Mouse (Mus musculus) heart, adult 2 months (tissue): ENCODE results near the gene Tekt1. TPM values are rescaled to one million over a fixed set of nuclear protein-coding genes. Genes with fewer than 3 reads are reported as not detected.

Experiments used
- DNase-seq, 2 experiments: peaks; one replicate each; pipeline ENCODE4 v3.0.0; 2021
- H3K27ac ChIP-seq: fragments of 200-600 bp; 2 replicates; pipeline ENCODE4 v1.8.1; 2022
- H3K27me3 ChIP-seq: fragments of 200-500 bp; 2 replicates; pipeline ENCODE4 v1.6.1; 2012; ENCODE audit warnings: mild to moderate bottlenecking, low read length, inconsistent platforms, mixed read lengths; ENCODE audit not compliant: control insufficient read depth, insufficient read depth
- H3K36me3 ChIP-seq: fragments of 200-500 bp; 2 replicates; pipeline ENCODE4 v1.6.1; 2012; ENCODE audit warnings: low read length, inconsistent platforms; ENCODE audit not compliant: control insufficient read depth, insufficient read depth
- H3K4me1 ChIP-seq: fragments of 200-500 bp; 2 replicates; pipeline ENCODE4 v1.6.1; 2011; ENCODE audit warnings: low read length; ENCODE audit not compliant: control insufficient read depth, insufficient read depth
- H3K4me3 ChIP-seq: fragments of 200-600 bp; 2 replicates; pipeline ENCODE4 v1.8.1; 2022
- H3K79me2 ChIP-seq: fragments of 200-500 bp; replicated peaks from 2 replicates; pipeline ENCODE4 v1.6.1; 2012; ENCODE audit warnings: mild to moderate bottlenecking, inconsistent platforms, low read length, moderate library complexity, mixed read lengths; ENCODE audit not compliant: control insufficient read depth, insufficient read depth
- H3K9ac ChIP-seq: fragments of 200-500 bp; 2 replicates; pipeline ENCODE4 v1.6.1; 2012; ENCODE audit warnings: low read depth, mild to moderate bottlenecking, control low read depth, inconsistent platforms, low read length, mixed read lengths
- CTCF ChIP-seq: fragments of 200-600 bp; IDR thresholded peaks from 2 replicates; pipeline ENCODE4 v1.8.1; 2022; ENCODE audit warnings: antibody characterized with exemption, mild to moderate bottlenecking, moderate library complexity
- EP300 ChIP-seq: fragments of 200-500 bp; IDR thresholded peaks from 2 replicates; pipeline ENCODE4 v1.6.1; 2011; ENCODE audit warnings: low read depth, low read length, control low read depth; ENCODE audit not compliant: insufficient read depth
- POLR2A ChIP-seq: fragments of 200-500 bp; IDR thresholded peaks from 2 replicates; pipeline ENCODE4 v1.6.1; 2011; ENCODE audit warnings: mild to moderate bottlenecking, low read depth, low read length, control low read depth; ENCODE audit not compliant: insufficient read depth
- WGBS: fragments of 180-500 bp; shearing (Covaris S2); methylation state at CpG from one replicate; pipeline ENCODE4 v1.1.7; 2018; 5-methylcytosine and 5-hydroxymethylcytosine counted together
- intact Hi-C: fragments of 180-260 bp; cut with DNase I; formaldehyde crosslinking; loops from one replicate; pipeline ENCODE4 v1.15.1; 2025
- polyA plus RNA-seq: library from polyadenylated mRNA; depleted of rRNA; stranded (reverse); fragments of >200 nt; gene quantifications from 2 replicates; pipeline ENCODE4 v1.2.3, GENCODE M21; 2012
- total RNA-seq, 2 experiments: library from RNA; stranded (reverse); gene quantifications; 2 replicates each; pipeline ENCODE4 v1.2.3; 2021

Gene Tekt1
- total and polyA plus RNA-seq, 3 experiments = 0.49 TPM; not detected in 2

GRCm38 (mm10) chr11:72408451-72409170 is 46.4 kb upstream of the Tekt1 start:
- no peaks in the 10 kb centered on the region for H3K27me3 ChIP-seq
- H3K36me3 ChIP-seq = no peaks in the 10 kb centered on the region
- peak overlapping the region; percentile 9; the same call in 1 of the 2 replicates for H3K4me3 ChIP-seq
- H3K4me1 ChIP-seq = peaks cover 24% of the 10 kb centered on the region
- 60% methylated on average over 9 of the region's 9 CpGs for WGBS
- peak overlapping the region; percentile 49 for H3K27ac ChIP-seq
- peak overlapping the region; percentile 35 for H3K9ac ChIP-seq
- H3K79me2 ChIP-seq = no peaks in the 10 kb centered on the region; the same call in 1 of the 2 replicates
- intact Hi-C loops = no loop called here
- no peak for TF ChIP-seq POLR2A
- no peak for TF ChIP-seq EP300
- no peak for TF ChIP-seq CTCF
- no peak for DNase-seq

- intact Hi-C loops = no loop called here
- Histone ChIP-seq H3K4me1 (peaks cover 20% of the 10 kb centered on the region), H3K9ac (0 out of 2 replicates have a peak overlapping the region, but pooled peaks have one; percentile 1), H3K27ac (peak overlapping the region; percentile 49), H3K79me2 (no peaks in the 10 kb centered on the region; the same call in none of the 2 replicates), H3K27me3 (no peaks in the 10 kb centered on the region), H3K36me3 (no peaks in the 10 kb centered on the region), H3K4me3 (peak overlapping the region; percentile 11; the same call in 1 of the 2 replicates)
- peak; percentile 49 to 72 for DNase-seq
- TF ChIP-seq EP300 (peak; percentile 85), POLR2A (no peak)
- 14% methylated on average over 7 of the region's 7 CpGs for WGBS
Observed at GRCm38 (mm10) chr11:72407574-72407973, 45.3 kb upstream of the Tekt1 start.

GRCm38 (mm10) chr11:72407081-72407480 is 44.8 kb upstream of the Tekt1 start:
- Histone ChIP-seq H3K4me3 (no peak overlapping the region; the same call in 1 of the 2 replicates), H3K4me1 (peaks cover 20% of the 10 kb centered on the region)
- TF ChIP-seq CTCF = no peak
- TF ChIP-seq EP300 = no peak

GRCm38 (mm10) chr11:72406079-72406675 is 43.9 kb upstream of the Tekt1 start:
- H3K4me1 ChIP-seq = peaks cover 18% of the 10 kb centered on the region
- no peaks in the 10 kb centered on the region for H3K36me3 ChIP-seq
- H3K79me2 ChIP-seq = no peaks in the 10 kb centered on the region; the same call in none of the 2 replicates
- no peak overlapping the region for H3K4me3 ChIP-seq
- H3K9ac ChIP-seq = no peak overlapping the region
- no peak overlapping the region for H3K27ac ChIP-seq
- DNase-seq = peak in 1 of 2 experiments; percentile 18
- TF ChIP-seq CTCF (no peak), EP300 (no peak), POLR2A (no peak)
- 74% methylated on average over 8 of the region's 8 CpGs for WGBS
- no peaks in the 10 kb centered on the region for H3K27me3 ChIP-seq
- intact Hi-C loops = no loop called here

More at GRCm38 (mm10) chr11:72407081-72407480, 44.8 kb upstream of the Tekt1 start:
- Histone ChIP-seq H3K36me3 (no peaks in the 10 kb centered on the region), H3K27ac (peak overlapping the region; percentile 49), H3K79me2 (no peaks in the 10 kb centered on the region; the same call in none of the 2 replicates), H3K27me3 (no peaks in the 10 kb centered on the region), H3K9ac (peak overlapping the region; percentile 4; the same call in 1 of the 2 replicates)
- intact Hi-C loops = no loop called here
- WGBS = 18% methylated on average over 3 of the region's 3 CpGs
- peak in 1 of 2 experiments; percentile 45 for DNase-seq

GRCm38 (mm10) chr11:72405532-72405931 is 43.3 kb upstream of the Tekt1 start:
- Histone ChIP-seq H3K4me1 (peaks cover 18% of the 10 kb centered on the region), H3K36me3 (no peaks in the 10 kb centered on the region), H3K79me2 (no peaks in the 10 kb centered on the region; the same call in 1 of the 2 replicates), H3K9ac (no peak overlapping the region), H3K27ac (no peak overlapping the region), H3K4me3 (no peak overlapping the region), H3K27me3 (no peaks in the 10 kb centered on the region)
- WGBS = 46% methylated on average over 4 of the region's 4 CpGs
- TF ChIP-seq CTCF (no peak), EP300 (no peak), POLR2A (no peak)
- intact Hi-C loops = no loop called here
- DNase-seq = no peak

- no peaks in the 10 kb centered on the region; the same call in 1 of the 2 replicates for H3K79me2 ChIP-seq
- intact Hi-C loops = no loop called here
- H3K36me3 ChIP-seq = no peaks in the 10 kb centered on the region
- DNase-seq = no peak
- WGBS = 86% methylated on average over 12 of the region's 12 CpGs
- TF ChIP-seq EP300 = no peak
- no peak for TF ChIP-seq CTCF
- TF ChIP-seq POLR2A = no peak
- no peak overlapping the region for H3K9ac ChIP-seq
- no peak overlapping the region for H3K27ac ChIP-seq
- no peaks in the 10 kb centered on the region for H3K27me3 ChIP-seq
- H3K4me3 ChIP-seq = no peak overlapping the region
- peaks cover 11% of the 10 kb centered on the region for H3K4me1 ChIP-seq
Observed at GRCm38 (mm10) chr11:72402969-72403368, 40.7 kb upstream of the Tekt1 start.
